Mouse (Mus musculus) forelimb bud, embryonic 11.5 days (tissue): ENCODE measurements at regions not wholly inside any gene's neighbourhood (a gene's known extent, or its start where the extent isn't known, plus 50 kb on each side); places are given as distances from the start of the nearest gene placed in this dataset.
A peak's percentile ranks its signal among the peaks of the same experiment; 100 is the strongest.
"Not testable (repeated sequence)": the region's sequence is repeated elsewhere in the genome, so short reads cannot be mapped to it uniquely, and the experiment has no call there.

Experiments
- DNase-seq: peaks from one replicate; pipeline ENCODE4 v3.0.0-alpha.2; 2012; ENCODE audit warnings: low read depth, low spot score

DNA sequence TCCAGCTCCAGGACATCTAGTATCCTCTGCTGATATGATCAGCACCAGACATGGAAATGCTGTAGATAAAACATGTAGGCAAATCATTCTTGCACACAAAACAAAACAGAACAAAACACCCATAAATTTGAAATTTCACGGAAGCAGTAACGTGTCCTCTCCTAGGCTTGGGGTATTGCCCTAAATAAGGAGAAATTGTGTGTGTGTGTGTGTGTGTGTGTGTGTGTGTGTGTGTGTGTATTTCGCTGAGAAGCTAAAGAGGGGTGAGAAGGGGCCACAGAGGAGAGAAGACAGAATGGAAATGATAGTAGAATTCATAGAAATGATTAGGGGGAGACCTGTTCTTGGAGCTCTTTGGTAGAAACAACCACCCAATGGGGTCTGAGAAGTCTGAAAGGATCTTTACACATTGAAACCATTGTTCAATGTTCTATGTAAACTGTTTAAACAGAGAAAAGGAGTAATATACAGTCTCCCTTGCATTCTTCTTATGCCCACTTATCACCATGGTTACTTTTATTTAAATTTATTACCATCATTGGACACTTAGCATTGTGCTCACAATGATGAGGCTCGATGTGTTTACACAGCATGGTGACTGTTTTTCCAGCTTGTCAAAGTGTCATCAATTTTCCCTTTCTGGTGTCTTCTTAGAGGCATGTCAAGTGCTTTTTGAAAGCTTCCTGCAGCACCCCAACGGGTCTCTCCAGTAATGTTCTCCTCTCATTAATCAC is 317.3 kb upstream of the 4933412E24Rik start:
- DNase-seq: no peak

DNA sequence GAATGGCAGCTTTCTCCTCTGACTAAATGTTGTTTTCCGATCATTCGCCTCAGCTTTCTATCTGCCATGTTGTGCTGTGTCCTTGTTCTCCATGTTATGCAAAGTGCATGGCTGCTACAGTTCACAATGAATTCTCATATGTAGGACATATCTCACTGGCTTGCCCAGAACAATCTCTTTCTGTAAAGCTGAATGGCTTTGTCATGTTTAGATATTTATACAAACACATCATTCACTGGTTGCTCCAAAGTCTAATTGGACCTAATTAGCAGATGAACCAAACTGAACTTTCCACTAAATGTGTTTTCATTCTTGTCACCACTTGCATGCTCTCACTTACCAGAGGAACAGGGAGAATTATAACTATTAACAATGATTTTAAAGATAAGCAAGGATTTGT is 301.2 kb upstream of the 4933412E24Rik start:
- no peak for DNase-seq

DNA sequence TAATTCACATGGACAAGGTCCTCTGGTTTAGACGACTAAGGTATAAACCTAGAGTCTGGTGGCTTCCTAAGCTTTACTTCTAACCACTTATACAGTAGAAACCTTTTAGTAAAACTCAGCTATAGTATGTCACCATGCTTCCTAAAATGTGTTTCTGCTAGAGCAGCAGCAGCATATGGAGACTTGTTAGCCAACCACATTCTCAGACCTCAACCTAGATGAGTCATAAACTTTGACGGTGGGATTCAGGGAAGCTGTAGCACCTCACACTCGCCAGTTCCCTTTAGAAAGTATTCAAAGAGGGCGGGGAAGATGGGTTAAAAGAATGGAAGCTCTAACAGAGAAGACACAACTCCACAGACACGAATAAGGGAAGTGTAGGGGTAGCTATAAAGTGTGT is 298.8 kb upstream of the 4933412E24Rik start:
- no peak for DNase-seq

DNA sequence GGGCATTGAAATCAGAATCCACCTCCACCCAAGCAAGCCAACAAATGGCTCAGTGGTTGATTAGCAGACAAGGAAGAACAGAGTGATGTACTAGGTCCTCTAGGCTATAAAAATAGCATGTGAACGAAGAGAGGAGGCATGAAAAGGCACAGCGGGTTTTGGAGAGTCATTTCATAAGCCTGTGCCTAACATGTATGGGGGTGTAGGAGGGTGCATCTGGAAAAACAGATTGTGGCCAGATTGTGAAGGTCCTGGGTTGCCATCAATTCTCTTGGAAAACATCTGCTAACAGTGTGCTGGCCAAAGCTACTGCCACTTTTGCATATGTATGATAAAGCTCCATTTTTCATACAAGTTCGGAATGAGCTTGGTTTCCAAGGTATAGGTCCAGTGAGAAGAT is 293.5 kb upstream of the 4933412E24Rik start:
- DNase-seq: no peak

DNA sequence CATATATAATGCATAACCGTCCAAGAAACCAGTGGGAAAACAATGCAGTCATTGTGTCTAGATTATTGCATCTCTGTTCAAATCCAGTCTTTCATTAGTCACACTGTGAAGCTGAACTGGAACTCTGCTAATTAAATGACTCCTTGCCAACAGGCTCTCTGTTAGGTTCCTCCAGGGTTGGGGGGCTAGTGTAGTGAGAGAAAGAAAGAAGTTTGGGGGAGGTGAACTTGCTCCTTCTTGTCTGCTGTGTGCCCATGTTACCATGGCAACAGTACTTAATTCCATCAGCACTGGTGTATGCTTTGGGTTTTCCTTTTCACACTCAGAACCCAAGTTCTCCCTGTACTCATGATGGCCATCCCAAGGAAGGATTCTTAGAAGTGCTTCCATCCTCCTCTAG is 292.6 kb upstream of the 4933412E24Rik start:
- DNase-seq: no peak

DNA sequence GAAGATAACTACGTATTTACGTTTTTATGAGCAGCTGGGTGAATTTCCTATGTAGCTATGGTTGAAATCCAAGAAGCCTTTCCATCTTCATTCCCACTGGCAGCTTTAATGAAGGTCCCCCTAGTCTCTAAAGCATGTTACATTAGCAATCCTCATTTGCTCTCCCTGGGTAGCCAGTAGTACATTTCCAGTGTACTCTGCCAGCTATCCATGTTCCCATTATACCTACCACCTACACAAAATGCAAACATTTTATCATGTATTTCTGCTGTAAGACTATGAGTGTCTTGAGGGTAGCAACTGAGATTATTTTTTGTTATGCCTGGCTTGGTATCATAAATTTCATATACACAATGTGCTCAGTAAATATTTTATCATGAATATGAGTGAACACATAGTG is 291.7 kb upstream of the 4933412E24Rik start:
- DNase-seq: no peak

DNA sequence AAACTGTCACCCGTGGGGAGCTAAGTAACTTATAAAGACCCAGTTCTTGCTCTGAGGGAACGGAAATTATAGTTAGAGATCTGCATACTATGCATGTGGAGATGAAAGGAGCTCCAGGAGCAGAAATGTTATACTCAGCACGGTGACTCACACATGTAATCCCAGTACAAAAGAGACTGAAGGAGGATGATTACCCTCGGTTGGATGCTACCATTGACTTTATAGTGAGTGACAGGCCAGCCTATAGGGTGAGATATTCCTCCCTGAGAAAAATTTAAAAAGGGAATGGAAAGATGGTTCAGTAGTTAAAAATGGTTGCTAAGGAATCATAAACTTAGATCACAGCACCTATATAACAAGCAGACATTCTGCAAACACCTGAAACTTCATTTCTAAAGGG is 287.1 kb upstream of the 4933412E24Rik start:
- DNase-seq: no peak

DNA sequence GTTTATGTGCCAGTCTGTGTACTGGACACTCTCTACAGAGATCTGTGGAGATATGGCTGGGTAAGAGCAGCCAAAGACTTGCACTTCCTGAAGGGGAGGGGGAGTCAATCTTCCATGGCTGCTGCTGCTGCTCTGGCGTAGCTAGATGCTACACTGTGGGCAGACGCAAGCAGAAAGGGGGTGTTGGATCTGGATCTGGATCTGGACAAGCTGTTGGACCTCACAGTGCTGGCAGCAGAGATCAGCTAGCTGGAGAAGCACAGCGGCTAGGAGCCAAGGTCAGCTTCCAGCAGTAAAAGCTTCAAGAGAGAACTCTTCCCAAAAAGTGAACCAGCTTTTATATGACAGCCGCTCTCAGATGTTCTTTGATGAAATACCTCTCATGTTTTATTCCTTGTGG is 285.5 kb upstream of the 4933412E24Rik start:
- DNase-seq: no peak

DNA sequence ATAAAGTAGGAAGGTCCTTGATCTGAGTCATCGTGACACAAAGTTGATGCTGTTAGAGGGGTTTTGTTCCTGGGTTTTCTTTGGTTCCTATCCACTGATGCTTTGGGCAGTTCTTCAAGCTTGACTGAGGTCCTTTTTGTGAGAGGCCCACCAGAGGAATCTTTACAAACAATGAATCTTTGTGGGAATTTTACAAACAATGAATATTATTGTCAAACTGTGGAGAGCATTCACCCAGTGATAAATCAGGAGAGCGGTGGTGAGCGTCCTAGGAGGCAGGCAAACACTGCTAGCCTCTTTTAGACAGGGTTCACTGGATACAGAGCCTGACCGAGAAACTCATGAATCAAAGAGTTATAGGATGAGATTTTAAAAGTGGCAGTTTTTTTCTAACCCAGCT is 268.9 kb upstream of the 4933412E24Rik start:
- DNase-seq: no peak

DNA sequence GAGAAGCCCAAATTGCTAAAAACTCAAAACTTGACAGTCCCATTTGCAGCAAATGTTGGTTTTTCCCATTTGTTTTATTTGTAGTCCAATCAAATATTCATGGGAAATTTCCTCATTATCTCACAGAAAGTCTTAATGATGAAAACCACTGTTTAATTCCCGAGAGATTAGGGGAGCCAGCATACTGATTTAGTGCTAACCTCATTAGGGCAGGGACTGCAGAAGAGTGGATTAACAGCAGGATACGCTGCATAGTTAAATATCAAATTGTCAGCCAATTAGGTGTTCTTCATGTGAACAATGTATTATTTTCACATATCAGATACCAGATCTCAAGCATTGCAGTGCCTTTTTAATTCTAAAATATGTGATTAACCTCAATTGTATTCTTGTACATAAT is 264.0 kb upstream of the 4933412E24Rik start:
- no peak for DNase-seq

DNA sequence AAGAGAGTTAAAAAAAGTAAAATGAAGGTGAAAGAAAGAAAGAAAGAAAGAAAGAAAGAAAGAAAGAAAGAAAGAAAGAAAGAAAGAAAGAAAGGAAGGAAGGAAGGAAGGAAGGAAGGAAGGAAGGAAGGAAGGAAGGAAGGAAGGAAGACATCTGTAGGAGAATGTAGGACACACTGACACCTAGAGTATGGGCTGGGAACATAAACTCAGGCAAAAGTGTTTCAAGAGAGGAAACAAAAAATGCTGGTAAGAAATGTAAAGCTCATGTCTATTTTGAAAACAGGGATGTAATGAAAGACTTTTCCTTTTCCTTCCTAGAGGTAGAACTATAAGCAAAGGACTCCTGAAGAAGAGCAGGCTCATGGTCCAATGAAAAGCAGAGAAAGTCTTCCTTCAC is 237.2 kb upstream of the 4933412E24Rik start:
- DNase-seq: not testable (repeated sequence)

DNA sequence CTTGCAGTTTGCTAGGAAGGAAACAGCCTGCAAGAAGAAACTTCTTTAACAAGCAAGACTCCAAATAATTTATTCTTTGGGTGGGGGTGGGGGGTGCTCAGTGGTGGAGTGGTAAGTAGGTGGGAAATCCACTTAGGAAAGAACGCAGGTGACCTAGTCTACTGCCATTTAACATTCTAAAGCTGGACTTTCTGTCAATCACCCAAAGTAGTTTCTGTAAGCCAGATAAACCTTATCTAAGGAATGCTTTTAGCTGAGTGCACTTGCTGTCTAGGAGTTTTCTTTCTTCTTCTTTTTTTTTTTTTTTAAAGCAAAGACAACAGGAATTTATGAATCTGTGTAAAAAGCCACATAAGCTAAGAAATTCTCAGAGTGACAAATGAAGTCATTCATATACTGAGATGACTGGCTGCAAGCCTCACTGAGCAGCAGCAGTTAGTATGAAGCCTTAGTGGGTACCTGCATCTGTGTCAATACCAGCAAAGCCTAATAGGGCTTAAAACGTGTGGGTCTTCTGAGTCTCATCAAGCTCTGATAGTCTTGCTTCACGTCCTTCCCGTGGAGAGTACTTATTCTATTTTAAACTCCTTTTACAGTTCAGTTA is 210.0 kb upstream of the 4933412E24Rik start:
- DNase-seq: no peak

DNA sequence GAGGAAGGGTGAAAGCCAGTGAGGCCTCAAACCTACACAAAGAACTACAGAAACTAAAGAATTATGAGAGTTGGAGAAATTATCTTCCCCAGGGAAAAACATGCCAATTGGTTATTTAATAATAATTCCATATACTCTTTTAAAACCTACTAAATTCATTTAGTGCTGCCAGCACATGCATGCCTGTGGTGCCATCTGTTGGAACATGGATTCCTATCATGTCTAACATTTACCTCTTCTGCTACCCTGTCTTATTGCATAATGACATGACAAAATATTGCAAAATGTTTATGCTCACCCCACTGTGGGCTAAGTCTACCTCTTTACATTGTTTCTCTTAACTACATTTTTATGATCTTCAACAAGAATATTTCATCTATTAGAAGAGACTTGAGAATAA is 178.7 kb upstream of the 4933412E24Rik start:
- DNase-seq: no peak

DNA sequence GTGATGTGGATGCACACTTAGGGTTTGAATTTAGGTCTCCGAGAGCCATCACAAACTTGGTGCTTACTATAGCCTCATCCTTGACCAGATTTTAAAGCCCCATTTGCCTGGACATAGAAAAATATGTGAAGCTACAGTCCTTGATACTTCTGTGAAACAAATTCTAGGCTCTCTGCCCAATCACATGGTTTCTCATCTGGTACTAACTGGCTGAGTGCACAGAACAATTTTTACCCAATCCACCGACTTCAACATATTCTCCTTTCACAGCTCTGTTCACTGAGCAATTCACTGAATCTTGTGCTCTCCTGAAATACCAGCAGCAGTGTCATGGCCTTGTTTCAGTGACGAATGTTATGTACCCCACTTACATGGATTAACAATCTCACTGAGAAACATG is 176.7 kb upstream of the 4933412E24Rik start:
- no peak for DNase-seq

DNA sequence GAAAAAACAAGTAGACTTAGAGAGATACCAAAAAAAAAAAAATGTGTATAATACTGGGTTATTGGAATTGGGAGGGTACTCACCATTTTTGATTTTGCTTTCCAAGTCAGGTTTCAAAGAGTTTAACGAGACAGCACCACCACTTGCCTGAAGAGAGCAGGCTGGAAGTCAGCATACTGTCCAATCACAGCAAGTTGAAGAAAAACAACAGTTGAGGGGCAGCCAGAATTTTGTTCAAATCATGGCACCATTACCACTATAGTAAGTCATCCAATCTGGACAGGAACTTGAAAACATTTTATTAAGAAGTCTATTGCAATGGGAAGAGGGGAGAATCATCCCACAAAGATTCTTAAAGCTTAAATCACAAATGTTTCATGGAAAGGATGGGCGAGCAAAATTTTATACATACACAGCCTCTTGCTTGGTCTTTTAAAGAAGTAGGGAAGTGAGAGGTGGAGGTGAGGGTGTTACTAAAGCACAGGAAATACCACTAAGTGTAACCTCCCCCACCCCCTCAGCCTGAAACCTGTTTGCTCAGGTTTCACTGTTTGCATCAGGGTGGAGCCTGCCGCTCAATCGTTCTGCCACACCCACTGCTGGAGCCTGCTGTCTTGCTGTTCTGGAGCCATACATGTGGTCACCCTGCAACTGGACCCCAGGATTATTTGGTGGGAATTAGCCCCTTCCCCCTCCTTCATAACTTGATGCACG is 170.7 kb upstream of the 4933412E24Rik start:
- DNase-seq: no peak

DNA sequence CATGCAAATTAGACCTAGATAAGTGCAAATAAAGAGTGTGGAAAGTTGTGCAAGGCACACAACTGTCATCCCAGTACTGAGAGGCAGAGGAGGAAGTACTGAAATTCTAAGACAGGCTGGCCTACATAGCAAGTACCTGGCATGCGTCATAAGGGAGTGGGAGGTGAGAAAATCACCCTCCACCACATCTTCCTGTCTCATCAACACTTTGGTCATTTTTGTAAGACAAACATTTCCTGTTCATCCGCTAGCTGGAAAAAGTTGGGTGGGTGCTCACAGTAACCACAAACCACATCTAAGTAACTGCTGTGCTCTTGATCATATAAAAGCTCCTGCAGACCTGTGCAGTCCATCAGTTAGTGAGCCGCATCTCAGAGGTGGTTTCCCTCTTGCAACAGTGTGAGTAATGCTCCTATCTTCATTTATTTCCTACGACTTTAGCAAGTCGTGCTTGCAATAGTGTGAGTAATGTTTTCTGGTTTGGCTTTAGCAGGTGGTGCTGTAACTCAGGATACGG is 125.2 kb upstream of the 4933412E24Rik start:
- no peak for DNase-seq

DNA sequence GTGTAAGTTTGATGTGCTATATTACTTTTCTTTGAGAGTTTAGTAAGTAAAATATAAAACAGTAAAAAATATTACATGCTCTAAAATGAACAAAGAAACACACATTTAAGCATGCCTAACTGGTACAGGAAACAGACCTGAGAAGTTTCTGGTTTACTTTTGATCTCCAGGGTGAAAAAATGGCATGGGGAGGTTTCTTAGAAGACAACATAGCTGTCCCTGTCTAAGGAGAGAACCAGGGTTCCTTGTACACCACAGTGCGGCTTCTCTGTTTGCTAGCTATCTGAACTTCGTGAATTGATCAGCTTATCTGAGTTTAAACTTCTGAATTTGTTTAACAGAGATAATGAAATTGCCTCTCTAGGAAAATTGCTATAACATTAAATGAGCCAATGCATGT is 120.3 kb upstream of the 4933412E24Rik start:
- DNase-seq: no peak

DNA sequence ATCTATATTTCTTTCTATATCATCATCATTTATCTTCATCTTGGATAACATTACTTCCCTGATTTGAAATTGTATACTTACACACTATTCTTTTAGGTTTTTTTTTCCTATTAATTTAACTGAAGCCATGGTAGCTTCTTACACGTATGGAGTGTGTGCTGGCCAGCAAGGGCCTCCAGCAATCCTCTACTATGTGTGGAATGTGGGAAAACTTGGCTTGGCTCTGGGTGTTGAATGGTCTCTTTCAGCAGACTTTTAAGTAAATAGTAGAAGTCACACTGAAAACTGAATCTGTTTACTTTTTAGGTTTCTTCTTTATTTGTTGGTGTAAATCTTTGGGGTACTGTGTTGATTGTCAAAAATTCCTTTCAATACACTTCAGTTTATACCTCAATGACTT is 118.1 kb upstream of the 4933412E24Rik start:
- peak; percentile 6 for DNase-seq

DNA sequence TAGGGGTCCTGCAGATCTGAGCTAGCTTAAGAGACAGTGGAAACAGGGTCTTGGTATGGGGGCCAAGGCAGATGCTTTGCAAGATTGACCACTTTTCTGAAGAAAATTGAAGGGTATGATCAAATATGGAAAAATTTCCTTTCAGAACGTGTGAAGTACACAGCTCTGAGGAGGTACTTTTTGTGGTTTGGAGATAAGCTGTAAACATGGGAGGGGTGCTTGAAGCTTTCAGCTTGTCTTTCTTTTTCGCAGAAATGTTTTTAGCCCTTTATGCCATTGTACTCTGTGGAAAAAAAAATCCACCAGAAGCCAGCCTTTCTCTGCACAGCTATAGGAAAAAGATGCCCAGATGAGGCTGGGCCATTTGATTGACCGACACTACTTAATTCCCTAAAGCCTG is 116.3 kb upstream of the 4933412E24Rik start:
- DNase-seq: no peak

DNA sequence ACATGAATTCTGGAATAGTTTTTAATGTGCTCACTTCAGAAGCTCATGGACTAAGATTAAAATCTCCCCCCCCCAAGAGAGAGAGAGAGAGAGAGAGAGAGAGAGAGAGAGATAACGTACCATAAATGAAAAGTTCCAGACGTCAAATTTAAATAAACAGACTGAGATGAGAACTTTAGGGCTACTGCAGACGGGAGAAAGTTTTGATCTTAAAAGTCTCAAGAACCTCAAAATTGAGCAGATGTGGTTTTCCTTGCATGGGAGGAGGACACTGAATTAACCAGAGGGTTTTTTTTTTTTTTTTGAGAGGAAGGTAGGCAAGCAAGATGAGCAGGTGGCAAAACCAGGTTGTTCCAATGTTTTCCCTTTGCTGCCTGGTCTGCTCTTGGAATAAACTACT is 108.0 kb upstream of the 4933412E24Rik start:
- no peak for DNase-seq

DNA sequence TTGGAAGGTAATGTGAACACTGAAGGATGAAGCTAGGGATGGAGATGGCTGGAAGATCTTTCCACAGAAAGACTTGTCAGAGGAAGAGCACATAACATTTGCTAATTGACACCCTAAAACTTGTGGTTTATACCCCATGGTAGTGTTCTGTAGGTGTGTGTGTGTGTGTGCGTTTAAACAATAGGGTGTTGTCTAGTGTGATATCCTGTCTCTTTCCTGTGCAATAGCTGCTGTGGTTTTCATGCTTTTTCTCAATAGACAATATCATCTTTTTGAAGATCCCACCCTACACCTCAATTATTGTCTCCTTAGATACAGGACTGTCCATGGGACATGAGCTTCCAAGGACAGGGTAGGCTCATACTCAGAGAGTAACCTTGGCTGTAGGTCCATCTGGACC is 103.5 kb upstream of the 4933412E24Rik start:
- no peak for DNase-seq

DNA sequence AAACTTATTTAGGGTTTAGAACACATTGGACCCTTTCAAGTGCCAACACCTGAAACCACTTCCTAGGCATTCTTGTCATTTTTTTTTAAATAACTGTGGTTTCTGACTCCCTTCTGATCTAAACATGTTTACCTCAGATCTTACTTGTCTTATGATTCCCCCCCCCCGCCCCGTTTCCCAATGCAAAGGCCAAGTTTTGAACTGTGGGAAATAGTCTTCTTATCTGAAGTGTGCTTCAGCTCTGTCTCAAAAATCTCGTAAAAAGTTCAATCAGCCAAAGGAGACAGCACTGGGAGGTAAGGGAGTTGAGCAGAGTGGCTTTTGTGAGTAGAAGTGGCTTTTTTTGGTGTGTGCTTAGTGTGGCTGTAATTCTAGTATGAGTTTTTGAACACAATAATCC is 95.5 kb upstream of the 4933412E24Rik start:
- no peak for DNase-seq

DNA sequence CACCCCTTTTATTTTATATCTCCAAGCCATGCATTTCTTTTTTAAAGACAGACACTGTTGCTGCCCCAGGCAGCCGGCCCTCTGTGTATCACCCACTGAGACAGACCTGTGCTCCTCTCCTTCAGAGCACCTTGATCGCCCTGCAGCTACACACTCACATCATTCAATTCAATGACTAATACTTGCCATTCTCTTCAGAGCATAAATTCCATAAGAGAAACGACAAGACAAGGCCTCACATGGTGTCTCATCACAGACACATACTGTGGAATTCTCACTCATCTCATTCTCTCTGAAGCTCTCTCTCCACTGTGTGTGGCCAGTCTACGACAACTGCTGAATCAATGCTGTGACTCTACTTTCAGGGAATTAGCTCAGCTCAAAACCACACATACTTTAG is 94.6 kb upstream of the 4933412E24Rik start:
- DNase-seq: no peak
